Mouse (Mus musculus) neural tube, embryonic 15.5 days (tissue): ENCODE results near the gene Foxj1. TPM values are rescaled to one million over a fixed set of nuclear protein-coding genes. Genes with fewer than 3 reads are reported as not detected.

Source experiments
- polyA plus RNA-seq: library from polyadenylated mRNA; unstranded; fragments of >200 nt; fragmentation: Nextera tagmentation; extraction: Ambion mirVana; gene quantifications from 2 replicates; pipeline ENCODE4 v1.2.1, GENCODE M21; 2015

The Foxj1 gene
- polyA plus RNA-seq, 1 experiment from 2014 or later: 12.1 TPM

Other genes starting within 250 kb of the Foxj1 start
- 162 and 167 TPM in 2 replicates for gene Wbp2, start 248.4 kb downstream of the Foxj1 start, polyA plus RNA-seq
- gene Trim47, start 208.2 kb downstream of the Foxj1 start, polyA plus RNA-seq: 9.8 TPM in 2 replicates
- 3.4 and 4.1 TPM in 2 replicates for gene Trim65, start 204.3 kb downstream of the Foxj1 start, polyA plus RNA-seq
- 82.2 and 95.1 TPM in 2 replicates for gene Mrpl38, start 196.5 kb downstream of the Foxj1 start, polyA plus RNA-seq
- 44.2 and 48.5 TPM in 2 replicates for gene Fbf1, start 167.2 kb downstream of the Foxj1 start, polyA plus RNA-seq
- 90.4 and 93.5 TPM in 2 replicates for gene Ten1, start 136.5 kb downstream of the Foxj1 start, polyA plus RNA-seq
- gene Acox1, start 136.4 kb downstream of the Foxj1 start, polyA plus RNA-seq: 58.1 and 61.7 TPM in 2 replicates
- gene Evpl, start 97.3 kb downstream of the Foxj1 start, polyA plus RNA-seq: 1.00 and 1.9 TPM in 2 replicates
- 64.2 and 77.9 TPM in 2 replicates for gene Srp68, start 61.2 kb downstream of the Foxj1 start, polyA plus RNA-seq
- 0.47 and 0.52 TPM in 2 replicates for gene Galr2, start 54.5 kb downstream of the Foxj1 start, polyA plus RNA-seq
- gene Exoc7, start 28.2 kb downstream of the Foxj1 start, polyA plus RNA-seq: 113 and 114 TPM in 2 replicates
- 69.9 and 85.4 TPM in 2 replicates for gene Rnf157, start 77.6 kb upstream of the Foxj1 start, polyA plus RNA-seq
- gene Ubald2, start 98.7 kb upstream of the Foxj1 start, polyA plus RNA-seq: 33.9 and 39.2 TPM in 2 replicates
- 0.15 TPM in 1 of 2 replicates, not detected in the other for gene Qrich2, start 130.8 kb upstream of the Foxj1 start, polyA plus RNA-seq
- 173 and 184 TPM in 2 replicates for gene Prpsap1, start 158.8 kb upstream of the Foxj1 start, polyA plus RNA-seq
- gene Sphk1, start 195.5 kb upstream of the Foxj1 start, polyA plus RNA-seq: 2.8 and 4.5 TPM in 2 replicates
- gene Ube2o, start 246.0 kb upstream of the Foxj1 start, polyA plus RNA-seq: 19.2 and 32.4 TPM in 2 replicates